Mouse (Mus musculus): ENCODE data around the gene Intu.

- no peak for TF ChIP-seq POLR2A (IDR thresholded peaks at IDR 0.05; ENCODE audit: low read depth, low read length)
- no peak for TF ChIP-seq CTCF (IDR thresholded peaks at IDR 0.05; ENCODE audit: borderline replicate concordance, insufficient read depth, low read length)
Measured at GRCm38 (mm10) chr3:40719022-40719421, 187.9 kb downstream of the Intu start.

Data from embryonic fibroblast, embryonic 13.5 days (primary cell).